Mouse (Mus musculus): ENCODE measurements around the gene Tiam2. TPM values are rescaled to one million over a fixed set of nuclear protein-coding genes. Genes with fewer than 3 reads are reported as not detected.

Tiam2 gene
- polyA plus RNA-seq (2012): 1.3 and 1.6 TPM in 2 replicates

DNA sequence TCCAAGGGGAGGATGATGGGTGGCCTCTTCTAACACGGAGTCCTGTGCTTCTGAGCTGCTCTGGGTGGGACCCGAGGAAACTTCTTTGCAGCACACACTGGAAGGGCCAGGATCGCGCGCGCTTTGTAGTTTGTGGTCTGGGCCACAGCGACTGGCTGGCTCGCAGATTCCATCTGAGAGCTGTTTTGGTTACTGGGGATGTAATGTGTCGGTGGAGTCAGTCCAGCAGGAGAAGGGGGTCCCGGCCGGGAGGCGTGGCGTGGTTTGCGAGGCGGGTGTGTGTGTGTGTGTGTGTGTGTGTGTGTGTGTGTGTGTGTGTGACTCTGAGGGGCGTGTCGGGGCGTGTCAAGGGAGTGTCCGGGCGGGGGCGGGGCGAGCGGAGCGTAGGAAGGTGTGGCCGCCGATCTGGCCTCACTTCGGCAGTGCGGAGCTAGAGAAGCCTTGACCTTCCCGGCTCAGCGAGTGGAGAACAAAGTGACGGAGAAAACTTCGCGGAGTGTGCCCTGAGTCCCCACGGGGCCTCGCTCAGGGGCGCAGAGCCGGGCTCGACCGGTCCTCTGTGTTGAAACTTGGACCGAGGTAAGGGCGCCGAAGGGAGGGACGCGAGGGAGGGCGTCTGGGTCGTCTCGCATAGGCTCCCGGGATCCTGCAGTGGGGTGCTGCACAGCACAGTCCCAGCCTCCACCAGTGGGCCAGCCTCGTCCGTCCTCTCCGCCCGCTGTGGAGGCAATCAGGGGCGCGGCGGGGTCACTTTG is at the start of gene Tiam2:
TSS of gene Tiam2 (plus strand) at position 426 of the 755 bp plus-strand sequence.

DNA sequence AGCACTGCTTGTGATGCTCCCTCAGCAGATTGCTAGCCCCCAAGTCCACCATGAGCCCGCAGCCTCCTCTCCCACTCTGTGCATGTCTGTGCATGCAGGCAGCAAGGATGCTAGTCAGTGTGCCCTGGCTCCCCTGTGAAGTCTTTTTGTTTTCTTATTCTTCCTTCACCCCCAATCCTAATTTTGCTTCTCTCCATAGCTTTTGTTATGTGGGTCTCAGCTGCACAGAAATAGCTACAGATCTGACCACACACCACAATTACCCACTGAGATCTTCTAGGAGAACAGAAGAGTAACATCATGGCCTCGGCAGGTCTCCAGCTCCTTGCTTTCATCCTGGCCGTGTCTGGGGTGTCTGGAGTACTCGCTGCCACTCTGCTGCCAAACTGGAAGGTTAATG is 205.9 kb downstream of the Tiam2 start, which contains the start of gene Cldn20:
TSS of gene Cldn20 (plus strand) at position 301 of the 400 bp plus-strand sequence.

DNA sequence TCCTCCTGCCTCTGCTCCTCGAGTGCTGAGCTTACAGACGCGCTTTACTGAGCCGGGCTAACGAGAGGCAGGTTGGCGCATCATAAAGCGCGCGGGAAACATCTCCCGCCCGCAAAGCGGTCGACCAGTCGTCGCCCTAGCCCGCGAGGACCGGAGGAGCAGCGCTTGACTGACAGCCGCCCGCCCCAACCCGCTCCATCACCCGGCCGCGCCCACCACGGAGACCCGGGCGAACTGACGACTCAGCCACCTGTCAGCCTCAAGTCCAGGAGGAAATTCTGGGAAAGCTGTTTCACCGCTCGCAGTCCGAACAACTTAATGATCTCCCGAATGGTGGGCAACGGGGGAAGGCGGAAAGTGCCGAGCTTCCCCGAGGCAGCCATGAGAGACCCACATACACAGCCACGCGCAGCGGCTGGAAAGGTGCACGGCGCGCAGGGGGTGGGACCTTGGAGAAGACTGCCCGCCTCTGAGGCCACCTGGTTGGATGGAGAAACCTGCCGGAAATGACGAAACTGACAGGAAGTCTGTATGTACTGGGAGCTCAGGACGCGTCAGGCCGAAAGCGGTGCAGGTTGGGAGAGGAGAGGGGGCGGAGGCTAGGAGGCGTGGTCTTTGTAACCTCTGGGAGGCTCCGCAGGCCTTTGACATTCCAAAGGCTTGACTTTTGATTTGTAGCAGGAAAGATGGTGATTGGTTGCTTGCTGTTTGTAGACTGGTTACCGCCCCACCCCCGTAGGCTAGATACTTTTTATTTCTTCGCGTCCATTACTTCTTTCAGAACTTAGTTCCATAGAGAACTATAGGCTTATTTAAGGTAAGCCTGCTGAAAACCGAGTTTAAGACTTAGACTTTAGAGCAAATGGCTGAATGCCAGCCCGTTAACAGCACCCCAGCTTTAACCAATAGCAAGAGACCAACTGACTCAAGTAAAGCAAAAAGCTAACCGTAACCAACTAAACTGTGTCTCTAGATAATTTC is 231.2 kb downstream of the Tiam2 start, which contains the start of gene Tfb1m:
TSS of gene Tfb1m (minus strand) at position 451 of the 981 bp plus-strand sequence.

Other genes with a start within 250 kb of the Tiam2 start
- gene Scaf8, start 211.6 kb upstream of the Tiam2 start, polyA plus RNA-seq (2012): 38.6 and 39.4 TPM in 2 replicates
- gene Cldn20, start 206.0 kb downstream of the Tiam2 start, polyA plus RNA-seq (2012): not detected in 2 replicates
- gene Tfb1m, start 231.2 kb downstream of the Tiam2 start, polyA plus RNA-seq (2012): 0.74 and 0.82 TPM in 2 replicates